Mouse (Mus musculus) stomach, postnatal 0 days (tissue): Measurements from ENCODE around the gene Pgm2l1. TPM values are rescaled to one million over a fixed set of nuclear protein-coding genes. Genes with fewer than 3 reads are reported as not detected.
A peak's percentile ranks its signal among the peaks of the same experiment; 100 is the strongest.

Experiments used
- ATAC-seq: fragments of 200-750 bp; cut with Nextera tagmentation; 2 replicates; pipeline ENCODE4 v1.8.0; 2017; ENCODE audit not compliant: low FRiP score, low TSS enrichment
- DNase-seq: peaks from one replicate; pipeline ENCODE4 v3.0.0-alpha.2; 2016; ENCODE audit warnings: low spot score
- H3K27ac ChIP-seq: fragments of 300-500 bp; sonication (generic); replicated peaks from 2 replicates; pipeline ENCODE4 v1.5.1; 2014; ENCODE audit warnings: mild to moderate bottlenecking, control low read depth
- H3K27me3 ChIP-seq: fragments of 300-500 bp; sonication (generic); 2 replicates; pipeline ENCODE4 v1.6.1; 2014; ENCODE audit warnings: low read length; ENCODE audit not compliant: control insufficient read depth, insufficient read depth
- H3K36me3 ChIP-seq: fragments of 300-500 bp; sonication (generic); 2 replicates; pipeline ENCODE4 v1.6.1; 2014; ENCODE audit warnings: low read length, mixed read lengths; ENCODE audit not compliant: control insufficient read depth, insufficient read depth
- H3K4me1 ChIP-seq: fragments of 300-500 bp; sonication (generic); replicated peaks from 2 replicates; pipeline ENCODE4 v1.6.1; 2014; ENCODE audit warnings: antibody characterized with exemption; ENCODE audit not compliant: control insufficient read depth, insufficient read depth
- H3K4me2 ChIP-seq: fragments of 300-500 bp; sonication (generic); replicated peaks from 2 replicates; pipeline ENCODE4 v1.6.1; 2014; ENCODE audit warnings: low read depth, mild to moderate bottlenecking, control low read depth, moderate library complexity
- H3K4me3 ChIP-seq: fragments of 300-500 bp; sonication (generic); 2 replicates; pipeline ENCODE4 v1.5.1; 2014; ENCODE audit warnings: low read depth, low read length, control low read depth
- H3K9ac ChIP-seq: fragments of 300-500 bp; sonication (generic); 2 replicates; pipeline ENCODE4 v1.6.1; 2014; ENCODE audit warnings: mild to moderate bottlenecking, low read length, control low read depth, mixed read lengths
- H3K9me3 ChIP-seq: fragments of 300-500 bp; sonication (generic); 2 replicates; pipeline ENCODE4 v1.6.1; 2016; ENCODE audit warnings: low read length; ENCODE audit not compliant: control insufficient read depth
- CTCF ChIP-seq: IDR thresholded peaks from 2 replicates; pipeline ENCODE4 v1.5.1; 2016; ENCODE audit warnings: antibody characterized with exemption, low read depth, mild to moderate bottlenecking, moderate library complexity
- EP300 ChIP-seq: optimal IDR thresholded peaks from 2 replicates; pipeline ENCODE3; 2016; ENCODE audit warnings: antibody characterized with exemption
- WGBS: fragments of 180-500 bp; shearing (Covaris S2); extraction: QIAGEN DNeasy Blood & Tissue Kit; methylation state at CpG from one replicate; pipeline ENCODE4 v1.1.7; 2014; 5-methylcytosine and 5-hydroxymethylcytosine counted together
- polyA plus RNA-seq: library from polyadenylated mRNA; unstranded; fragments of >200 nt; fragmentation: Nextera tagmentation; extraction: Ambion mirVana; gene quantifications from 2 replicates; pipeline ENCODE4 v1.2.1, GENCODE M21; 2015

The Pgm2l1 gene
- polyA plus RNA-seq, 1 experiment from 2014 or later, result 0.90 TPM

- no peaks in the 10 kb centered on the region for H3K27me3 ChIP-seq
- ATAC-seq, result 0 out of 2 replicates have a peak, but pooled peaks have one; percentile 26
- H3K4me3 ChIP-seq, result no peak overlapping the region
- DNase-seq, result no peak
- peaks cover 8% of the 10 kb centered on the region for H3K36me3 ChIP-seq
- H3K9ac ChIP-seq, result no peak overlapping the region
- no peak overlapping the region for H3K4me2 ChIP-seq
- no peak for TF ChIP-seq EP300
- no peak for TF ChIP-seq CTCF
- no peaks in the 10 kb centered on the region for H3K9me3 ChIP-seq
- H3K4me1 ChIP-seq, result no peaks in the 10 kb centered on the region
- 84% methylated on average over 7 of the region's 7 CpGs for WGBS
- no peak overlapping the region for H3K27ac ChIP-seq
Measured at GRCm38 (mm10) chr7:100327514-100327913, 100.3 kb downstream of the Pgm2l1 start.

Other genes with a start within 250 kb of the Pgm2l1 start
- 1.8 and 2.0 TPM in 2 replicates for gene Rnf169, start 246.9 kb upstream of the Pgm2l1 start, polyA plus RNA-seq
- gene Chrdl2, start 221.2 kb upstream of the Pgm2l1 start, polyA plus RNA-seq, result 0.44 and 2.0 TPM in 2 replicates
- gene Pold3, start 105.8 kb upstream of the Pgm2l1 start, polyA plus RNA-seq, result 18.6 and 20.3 TPM in 2 replicates
- gene Lipt2, start 68.1 kb upstream of the Pgm2l1 start, polyA plus RNA-seq, result 8.8 and 10.2 TPM in 2 replicates
- gene Kcne3, start 50.9 kb upstream of the Pgm2l1 start, polyA plus RNA-seq, result 3.8 and 4.7 TPM in 2 replicates
- gene P4ha3, start 58.1 kb downstream of the Pgm2l1 start, polyA plus RNA-seq, result 1.2 and 1.4 TPM in 2 replicates
- gene C2cd3, start 144.8 kb downstream of the Pgm2l1 start, polyA plus RNA-seq, result 5.2 and 5.6 TPM in 2 replicates
- 27.2 and 28.0 TPM in 2 replicates for gene Ppme1, start 144.9 kb downstream of the Pgm2l1 start, polyA plus RNA-seq
- gene Ucp3, start 245.6 kb downstream of the Pgm2l1 start, polyA plus RNA-seq, result 1.4 and 1.7 TPM in 2 replicates